Mouse (Mus musculus) heart, embryonic 15.5 days (tissue): ENCODE measurements around the gene Arhgap27. TPM values are rescaled to one million over a fixed set of nuclear protein-coding genes. Genes with fewer than 3 reads are reported as not detected.
"Not testable (repeated sequence)": the region's sequence is repeated elsewhere in the genome, so short reads cannot be mapped to it uniquely, and the experiment has no call there.

ENCODE experiments used
- ATAC-seq: fragments of 200-750 bp; cut with Nextera tagmentation; replicated peaks from 2 replicates; pipeline ENCODE4 v1.8.0; 2017; ENCODE audit warnings: low read depth, moderate TSS enrichment; ENCODE audit not compliant: insufficient number of reproducible peaks, insufficient read depth, low FRiP score
- H3K27ac ChIP-seq: fragments of 300-500 bp; sonication (generic); 2 replicates; pipeline ENCODE4 v1.5.1; 2015; ENCODE audit warnings: mild to moderate bottlenecking, inconsistent platforms
- H3K27me3 ChIP-seq: fragments of 300-500 bp; sonication (generic); 2 replicates; pipeline ENCODE4 v1.6.1; 2015; ENCODE audit warnings: inconsistent platforms
- H3K36me3 ChIP-seq: fragments of 300-500 bp; sonication (generic); 2 replicates; pipeline ENCODE4 v1.6.1; 2015; ENCODE audit warnings: mild to moderate bottlenecking, inconsistent platforms
- H3K4me1 ChIP-seq: fragments of 300-500 bp; sonication (generic); replicated peaks from 2 replicates; pipeline ENCODE4 v1.6.1; 2015; ENCODE audit warnings: inconsistent platforms
- H3K4me2 ChIP-seq: fragments of 300-500 bp; sonication (generic); 2 replicates; pipeline ENCODE4 v1.6.1; 2015; ENCODE audit warnings: inconsistent platforms, mild to moderate bottlenecking, moderate library complexity
- H3K4me3 ChIP-seq: fragments of 300-500 bp; sonication (generic); 2 replicates; pipeline ENCODE4 v1.5.1; 2015; ENCODE audit warnings: mild to moderate bottlenecking, inconsistent platforms
- H3K9ac ChIP-seq: fragments of 300-500 bp; sonication (generic); 2 replicates; pipeline ENCODE4 v1.6.1; 2015; ENCODE audit warnings: mild to moderate bottlenecking, inconsistent platforms
- H3K9me3 ChIP-seq: fragments of 300-500 bp; sonication (generic); replicated peaks from 2 replicates; pipeline ENCODE4 v1.6.1; 2016; ENCODE audit warnings: inconsistent platforms
- WGBS: fragments of 180-500 bp; shearing (Covaris S2); methylation state at CpG from one replicate; pipeline ENCODE4 v1.1.7; 2015; ENCODE audit warnings: mixed read lengths; 5-methylcytosine and 5-hydroxymethylcytosine counted together
- polyA plus RNA-seq: library from polyadenylated mRNA; unstranded; fragments of >200 nt; fragmentation: Nextera tagmentation; extraction: Ambion mirVana; gene quantifications from 2 replicates; pipeline ENCODE4 v1.2.1, GENCODE M21; 2015

Arhgap27 gene
- polyA plus RNA-seq, 1 experiment from 2014 or later = 5.4 TPM

- Histone ChIP-seq H3K4me1 (peaks cover 6% of the 10 kb centered on the region), H3K4me3 (no peak overlapping the region), H3K9me3 (no peaks in the 10 kb centered on the region), H3K36me3 (no peaks in the 10 kb centered on the region), H3K4me2 (no peak overlapping the region), H3K27me3 (no peaks in the 10 kb centered on the region), H3K9ac (no peak overlapping the region), H3K27ac (no peak overlapping the region)
- no peak for ATAC-seq
- WGBS = 87% methylated on average over 6 of the region's 6 CpGs
Observed at GRCm38 (mm10) chr11:103294066-103294465, 69.4 kb downstream of the Arhgap27 start.

GRCm38 (mm10) chr11:103292890-103293287, 70.6 kb downstream of the Arhgap27 start:
- Histone ChIP-seq H3K27ac (no peak overlapping the region), H3K9ac (no peak overlapping the region)
- no peak for ATAC-seq

GRCm38 (mm10) chr11:103292152-103292889, 71.2 kb downstream of the Arhgap27 start:
- no peak overlapping the region for H3K4me3 ChIP-seq
- 17% methylated on average over 14 of the region's 14 CpGs for WGBS

More at GRCm38 (mm10) chr11:103292890-103293287, 70.6 kb downstream of the Arhgap27 start:
- H3K36me3 ChIP-seq = no peaks in the 10 kb centered on the region
- no peaks in the 10 kb centered on the region for H3K9me3 ChIP-seq
- no peak overlapping the region for H3K4me2 ChIP-seq
- no peaks in the 10 kb centered on the region for H3K27me3 ChIP-seq
- H3K4me1 ChIP-seq = peaks cover 6% of the 10 kb centered on the region
- no peak overlapping the region for H3K4me3 ChIP-seq
- 76% methylated on average over 5 of the region's 5 CpGs for WGBS

GRCm38 (mm10) chr11:103290841-103291240, 72.7 kb downstream of the Arhgap27 start:
- not testable (repeated sequence) for H3K27me3 ChIP-seq, H3K9me3 ChIP-seq, H3K27ac ChIP-seq, H3K36me3 ChIP-seq, ATAC-seq, H3K4me3 ChIP-seq, H3K4me1 ChIP-seq, H3K4me2 ChIP-seq, H3K9ac ChIP-seq
- WGBS = 85% methylated on average over 7 of the region's 7 CpGs

More at GRCm38 (mm10) chr11:103292152-103292889, 71.2 kb downstream of the Arhgap27 start:
- Histone ChIP-seq H3K36me3 (no peaks in the 10 kb centered on the region), H3K4me2 (no peak overlapping the region), H3K9me3 (no peaks in the 10 kb centered on the region), H3K27ac (no peak overlapping the region; the same call in 1 of the 2 replicates), H3K9ac (no peak overlapping the region), H3K27me3 (no peaks in the 10 kb centered on the region), H3K4me1 (peaks cover 6% of the 10 kb centered on the region)
- ATAC-seq = peak; percentile 47

- H3K27me3 ChIP-seq = no peaks in the 10 kb centered on the region
- no peak overlapping the region for H3K4me3 ChIP-seq
- H3K27ac ChIP-seq = no peak overlapping the region
- no peak for ATAC-seq
- H3K36me3 ChIP-seq = no peaks in the 10 kb centered on the region
- peaks cover 12% of the 10 kb centered on the region for H3K4me1 ChIP-seq
- no peak overlapping the region for H3K4me2 ChIP-seq
- 61% methylated on average over 16 of the region's 16 CpGs for WGBS
- H3K9me3 ChIP-seq = no peaks in the 10 kb centered on the region
- H3K9ac ChIP-seq = no peak overlapping the region
Observed at GRCm38 (mm10) chr11:103288291-103288963, 75.1 kb downstream of the Arhgap27 start.

GRCm38 (mm10) chr11:103286910-103287309, 76.6 kb downstream of the Arhgap27 start:
- ATAC-seq = no peak

GRCm38 (mm10) chr11:103285951-103286350, 77.5 kb downstream of the Arhgap27 start:
- Histone ChIP-seq H3K36me3 (no peaks in the 10 kb centered on the region), H3K4me2 (no peak overlapping the region), H3K27me3 (no peaks in the 10 kb centered on the region), H3K4me1 (peaks cover 6% of the 10 kb centered on the region), H3K9ac (no peak overlapping the region), H3K9me3 (no peaks in the 10 kb centered on the region), H3K27ac (peak overlapping the region; percentile 56), H3K4me3 (no peak overlapping the region)
- 26% methylated on average over 6 of the region's 6 CpGs for WGBS
- peak; percentile 72; the same call in 1 of the 2 replicates for ATAC-seq

More at GRCm38 (mm10) chr11:103286910-103287309, 76.6 kb downstream of the Arhgap27 start:
- no peak overlapping the region for H3K4me3 ChIP-seq
- WGBS = 91% methylated on average over 5 of the region's 5 CpGs
- no peaks in the 10 kb centered on the region for H3K9me3 ChIP-seq
- no peak overlapping the region for H3K9ac ChIP-seq
- H3K4me1 ChIP-seq = peaks cover 6% of the 10 kb centered on the region
- no peaks in the 10 kb centered on the region for H3K27me3 ChIP-seq
- H3K36me3 ChIP-seq = no peaks in the 10 kb centered on the region
- H3K27ac ChIP-seq = no peak overlapping the region
- H3K4me2 ChIP-seq = no peak overlapping the region

GRCm38 (mm10) chr11:103285276-103285675, 78.2 kb downstream of the Arhgap27 start:
- WGBS = 83% methylated on average over 10 of the region's 10 CpGs
- peaks cover 6% of the 10 kb centered on the region for H3K4me1 ChIP-seq
- H3K36me3 ChIP-seq = no peaks in the 10 kb centered on the region
- no peak overlapping the region for H3K4me2 ChIP-seq
- ATAC-seq = no peak
- H3K4me3 ChIP-seq = no peak overlapping the region
- H3K27me3 ChIP-seq = no peaks in the 10 kb centered on the region
- H3K9ac ChIP-seq = no peak overlapping the region
- H3K9me3 ChIP-seq = no peaks in the 10 kb centered on the region
- H3K27ac ChIP-seq = peak overlapping the region; percentile 56; the same call in 1 of the 2 replicates

- no peak overlapping the region for H3K4me3 ChIP-seq
- H3K27me3 ChIP-seq = no peaks in the 10 kb centered on the region
- no peak overlapping the region for H3K27ac ChIP-seq
- no peak overlapping the region for H3K4me2 ChIP-seq
- H3K36me3 ChIP-seq = no peaks in the 10 kb centered on the region
- 42% methylated on average over 7 of the region's 7 CpGs for WGBS
- ATAC-seq = no peak
- no peak overlapping the region for H3K9ac ChIP-seq
- H3K4me1 ChIP-seq = peaks cover 6% of the 10 kb centered on the region
- H3K9me3 ChIP-seq = no peaks in the 10 kb centered on the region
Observed at GRCm38 (mm10) chr11:103281784-103282183, 81.7 kb downstream of the Arhgap27 start.
